Mouse (Mus musculus) erythroblast, embryonic 14.5 days (primary cell): Measurements from ENCODE around the gene Pdk3.

Experiments used
- GATA1 ChIP-seq: IDR thresholded peaks from 2 replicates; pipeline ENCODE4 v1.6.1; 2012; ENCODE audit warnings: low read length, inconsistent platforms, mixed read lengths
- TAL1 ChIP-seq: IDR thresholded peaks from 3 replicates; pipeline ENCODE4 v1.6.1; 2012; ENCODE audit warnings: low read length, inconsistent platforms, mixed read lengths

DNA sequence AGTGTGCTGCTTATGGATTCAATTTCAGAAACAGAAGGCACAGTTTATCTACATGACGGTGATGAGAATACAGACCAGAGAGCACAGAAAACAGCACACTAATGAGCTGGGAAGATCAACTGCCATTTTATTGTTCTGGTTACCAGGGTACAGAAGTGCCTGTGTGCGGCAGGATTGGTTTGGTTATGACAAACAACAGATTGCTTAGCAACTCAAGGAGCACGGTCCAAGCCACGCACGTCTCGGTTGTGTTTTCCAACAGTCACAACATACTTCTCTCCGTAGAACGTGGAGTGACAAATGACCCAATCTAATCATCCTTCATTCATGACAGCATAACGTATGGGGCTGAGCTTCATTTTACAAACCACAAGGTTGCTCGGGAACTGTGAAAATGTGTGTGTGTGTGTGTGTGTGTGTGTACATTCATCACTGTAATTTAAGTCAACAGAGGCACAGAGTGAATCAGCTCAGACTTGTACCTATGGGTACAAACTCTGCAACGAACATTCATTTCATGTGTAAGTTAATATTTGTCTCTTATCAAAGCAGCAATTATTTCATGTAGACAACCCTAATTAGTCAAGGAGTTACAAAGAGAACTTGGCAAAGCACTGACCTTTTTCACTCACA is 76.7 kb downstream of the Pdk3 start:
- TF ChIP-seq GATA1 (no peak), TAL1 (no peak)
